Mouse (Mus musculus) cerebellum, adult 8-10 months (tissue): Measurements from ENCODE around the gene Ube2dnl1.

Experiments
- DNase-seq: peaks from one replicate; pipeline ENCODE4 v3.0.0; 2022

The Ube2dnl1 gene

DNA sequence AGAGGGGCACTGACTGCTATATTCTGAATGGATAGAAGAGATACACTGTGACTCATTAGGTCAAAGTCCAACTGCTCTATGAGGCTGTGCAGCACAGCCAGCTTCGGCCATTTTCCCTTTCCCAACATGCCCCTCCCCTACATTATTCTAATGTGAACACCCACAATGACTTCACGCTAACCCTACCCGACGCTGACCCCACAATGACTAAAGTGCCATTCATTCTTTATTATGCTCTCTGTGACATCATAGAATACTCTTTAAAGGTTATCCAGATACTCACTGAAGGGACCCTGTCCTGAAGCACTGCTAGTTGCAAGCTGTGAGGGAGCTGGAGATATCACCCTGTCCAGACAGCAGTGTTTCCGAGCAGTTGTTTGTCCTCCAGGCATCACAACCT is at the start of gene Ube2dnl1:
Ube2dnl1 (plus strand) TSS at position 301 of the 400 bp plus-strand sequence.
- DNase-seq, result no peak

DNA sequence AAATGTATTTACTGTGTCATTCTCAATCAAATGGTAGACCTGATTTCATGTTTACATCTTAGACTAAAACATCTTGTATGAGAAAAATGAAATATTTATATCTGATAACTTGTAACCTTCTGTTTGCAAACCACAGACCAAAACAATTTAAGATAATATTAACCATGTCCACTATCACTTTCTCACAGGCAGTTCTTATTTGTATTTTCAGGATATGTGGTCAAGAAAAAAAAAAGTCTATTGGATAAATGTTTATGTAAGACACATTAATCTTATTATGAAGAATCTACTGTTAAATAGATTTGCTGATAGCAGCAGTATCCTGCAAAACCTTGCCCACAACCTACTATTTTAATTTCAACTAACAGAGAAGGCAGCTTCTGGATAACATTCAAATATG is 9.3 kb upstream of the Ube2dnl1 start:
- DNase-seq, result no peak

DNA sequence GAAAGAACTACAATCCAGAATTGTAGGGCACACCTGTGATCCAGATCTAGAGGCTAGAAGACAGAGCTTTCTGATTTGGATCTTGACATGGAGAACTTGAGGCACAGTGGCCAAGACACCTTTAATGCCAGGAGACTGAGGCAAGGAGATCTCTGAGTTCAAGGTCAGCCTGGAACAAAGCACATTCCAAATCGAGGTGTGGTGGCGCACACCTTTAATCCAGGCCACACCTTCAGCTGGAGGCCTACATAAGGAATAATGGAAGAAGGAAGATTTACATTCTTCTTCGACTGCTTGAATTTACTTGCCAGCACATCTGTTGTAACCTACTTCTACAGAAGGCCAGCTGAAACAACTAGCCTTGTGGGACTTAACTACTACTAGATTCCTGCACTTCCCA is 7.3 kb upstream of the Ube2dnl1 start:
- no peak for DNase-seq

DNA sequence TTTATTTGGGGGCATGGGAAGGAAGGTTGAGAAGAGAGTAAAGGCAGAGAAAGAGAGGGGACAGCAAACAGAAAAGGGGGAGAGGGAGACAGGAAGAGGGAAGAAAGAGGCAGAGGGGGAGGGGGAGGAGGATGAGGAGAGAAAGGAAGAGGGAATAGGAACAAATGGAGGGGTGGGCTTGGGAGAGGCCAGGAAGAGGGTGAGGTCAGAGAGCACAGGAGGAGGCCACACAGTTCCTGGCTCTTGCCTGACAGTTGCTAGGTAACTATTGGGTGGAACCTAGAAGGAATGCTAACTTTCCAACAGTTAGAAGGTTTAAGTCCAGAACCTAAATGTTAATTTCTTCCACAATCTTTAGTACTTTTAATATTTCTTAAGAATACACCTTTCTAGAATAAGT is 1.4 kb upstream of the Ube2dnl1 start:
- DNase-seq, result no peak

DNA sequence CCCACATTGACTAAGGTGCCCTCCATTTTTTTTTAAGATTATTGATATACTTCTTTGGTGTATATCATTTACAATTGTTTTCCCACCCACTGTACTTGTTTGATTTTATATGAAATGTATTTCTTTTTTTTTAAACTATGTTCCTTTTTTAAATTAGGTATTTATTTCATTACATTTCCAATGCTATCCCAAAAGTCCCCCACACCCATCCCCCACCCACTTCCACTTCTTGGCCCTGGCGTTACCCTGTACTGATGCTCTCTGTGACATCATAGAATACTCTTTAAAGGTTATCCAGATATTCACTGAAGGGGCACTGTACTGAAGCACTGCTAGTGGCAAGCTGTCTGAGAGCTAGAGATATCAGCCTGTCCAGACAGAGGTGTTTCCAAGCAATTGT is 2.5 kb downstream of the Ube2dnl1 start, which contains the start of gene Ube2dnl2:
Ube2dnl2 (plus strand) TSS at position 301 of the 400 bp plus-strand sequence.
- no peak for DNase-seq

DNA sequence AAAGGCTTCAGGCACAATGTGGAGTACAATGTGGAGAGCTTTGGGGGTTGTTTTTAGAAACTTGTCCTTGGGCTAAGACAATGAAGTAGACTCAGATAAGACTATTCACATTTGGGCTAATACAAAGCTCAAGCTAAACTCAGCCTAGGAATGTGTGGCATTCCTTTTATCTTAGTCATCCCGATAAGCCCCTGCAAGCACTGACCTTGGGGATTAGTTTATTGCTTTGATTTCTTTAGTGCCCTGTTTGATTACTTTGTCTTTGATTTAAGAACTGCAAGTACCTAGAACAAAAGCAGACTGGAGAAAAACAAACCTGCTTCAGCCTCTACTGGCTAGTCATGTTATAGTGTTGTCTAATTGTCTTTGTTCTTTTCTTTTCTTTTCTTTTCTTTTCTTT is 50.3 kb downstream of the Ube2dnl1 start:
- no peak for DNase-seq
